Mouse (Mus musculus): ENCODE data around the gene Pde4a. TPM values are rescaled to one million over a fixed set of nuclear protein-coding genes. Genes with fewer than 3 reads are reported as not detected.
A peak's percentile ranks its signal among the peaks of the same experiment; 100 is the strongest.

The Pde4a gene
- total RNA-seq (2021), result 22.4 and 22.9 TPM in 2 replicates
- long read RNA-seq, experiment 1, partial matches to known transcripts, result 1 of 12 reads
- long read RNA-seq, experiment 1, other reads (novel, unspliced or antisense), result 7 of 12 reads
- long read RNA-seq, experiment 2, partial matches to known transcripts, result 2 of 7 reads
- long read RNA-seq, experiment 2, other reads (novel, unspliced or antisense), result 2 of 7 reads

GRCm38 (mm10) chr9:21165041-21165951, at the start of gene Pde4a:
TSS of gene Pde4a (plus strand) at chr9:21165714.
- peak; percentile 70 for DNase-seq

GRCm38 (mm10) chr9:21117073-21117472, 48.4 kb upstream of the Pde4a start:
- DNase-seq, result no peak

- DNase-seq, result no peak
Measured at GRCm38 (mm10) chr9:21121483-21121882, 44.0 kb upstream of the Pde4a start.

GRCm38 (mm10) chr9:21124837-21125236, 40.7 kb upstream of the Pde4a start:
- DNase-seq, result no peak

- DNase-seq, result no peak
Measured at GRCm38 (mm10) chr9:21125502-21126258, 39.8 kb upstream of the Pde4a start.

- DNase-seq, result no peak
Measured at GRCm38 (mm10) chr9:21126259-21126627, 39.3 kb upstream of the Pde4a start.

GRCm38 (mm10) chr9:21131059-21131956, 34.2 kb upstream of the Pde4a start, which contains the start of gene Tyk2:
TSS of gene Tyk2 (minus strand) at chr9:21131243.
- peak; percentile 95 for DNase-seq

GRCm38 (mm10) chr9:21132102-21132775, 33.3 kb upstream of the Pde4a start:
- DNase-seq, result no peak

GRCm38 (mm10) chr9:21133064-21133707, 32.3 kb upstream of the Pde4a start:
- DNase-seq, result no peak

GRCm38 (mm10) chr9:21134595-21135328, 30.8 kb upstream of the Pde4a start:
- peak; percentile 64 for DNase-seq

- DNase-seq, result peak; percentile 6
Measured at GRCm38 (mm10) chr9:21135329-21135890, 30.1 kb upstream of the Pde4a start.

GRCm38 (mm10) chr9:21135941-21136381, 29.6 kb upstream of the Pde4a start:
- no peak for DNase-seq

- DNase-seq, result no peak
Measured at GRCm38 (mm10) chr9:21136401-21136800, 29.1 kb upstream of the Pde4a start.

- DNase-seq, result peak; percentile 76
Measured at GRCm38 (mm10) chr9:21137229-21137628, 28.3 kb upstream of the Pde4a start.

GRCm38 (mm10) chr9:21138386-21138785, 27.1 kb upstream of the Pde4a start:
- DNase-seq, result peak; percentile 25

- DNase-seq, result no peak
Measured at GRCm38 (mm10) chr9:21141922-21142321, 23.6 kb upstream of the Pde4a start.

- no peak for DNase-seq
Measured at GRCm38 (mm10) chr9:21144361-21144760, 21.2 kb upstream of the Pde4a start.

- no peak for DNase-seq
Measured at GRCm38 (mm10) chr9:21145431-21145830, 20.1 kb upstream of the Pde4a start.

- DNase-seq, result peak; percentile 63
Measured at GRCm38 (mm10) chr9:21146722-21147121, 18.8 kb upstream of the Pde4a start.
